Comparison of ENCODE assay signal across 17 mouse cellular contexts in genomic region chr9:107304383-107304782, GRCm38 (mm10). TPM values are rescaled to one million over a fixed set of nuclear protein-coding genes. Genes with fewer than 3 reads are reported as not detected.
DNase-seq lines count a peak whose midpoint lies in the region; ATAC-seq lines count a peak whose summit lies in the region.
"Had no signal": no experiment of that assay in that cellular context is flagged by ENCODE, and none has a peak within 500 bp of the region (broad histone marks: within the 10 kb centered on the region; RNA-seq: fewer than 3 reads in every experiment).

No protein-coding gene starts in this region.

- no peak overlapping the region for H3K4me2 ChIP-seq in liver, embryonic 11.5 days
- H3K4me2 ChIP-seq in liver, embryonic 12.5 days: peak overlapping the region; percentile 45
- H3K4me2 ChIP-seq in liver, embryonic 16.5 days (ENCODE audit: low read depth, low read length): peak overlapping the region; percentile 14; the same call in 1 of the 2 replicates
- H3K4me2 ChIP-seq in kidney, embryonic 14.5 days (replicated peaks; ENCODE audit: low read depth, low read length): no peak overlapping the region
- H3K4me2 ChIP-seq: embryonic facial prominence, embryonic 13.5 days; forebrain, embryonic 15.5 days; heart, embryonic 12.5 days; hindbrain, embryonic 14.5 days had no signal

- peaks cover 51% of the 10 kb centered on the region for H3K4me1 ChIP-seq in liver, embryonic 11.5 days (replicated peaks; ENCODE audit: control insufficient read depth, insufficient read depth, low read length)
- peaks cover 94% of the 10 kb centered on the region for H3K4me1 ChIP-seq in liver, embryonic 12.5 days
- H3K4me1 ChIP-seq in liver, embryonic 16.5 days (ENCODE audit: control insufficient read depth, low read depth, low read length): peaks cover 55% of the 10 kb centered on the region
- H3K4me1 ChIP-seq in kidney, embryonic 14.5 days (ENCODE audit: control insufficient read depth, insufficient read depth, low read length): peaks cover 23% of the 10 kb centered on the region
- H3K4me1 ChIP-seq: forebrain, embryonic 15.5 days had no signal

- no peaks in the 10 kb centered on the region for H3K9me3 ChIP-seq in liver, embryonic 11.5 days (ENCODE audit: control insufficient read depth, low read length)
- no peaks in the 10 kb centered on the region for H3K9me3 ChIP-seq in liver, embryonic 12.5 days (replicated peaks)
- no peaks in the 10 kb centered on the region for H3K9me3 ChIP-seq in liver, embryonic 16.5 days (replicated peaks; ENCODE audit: control insufficient read depth, low read length)
- H3K9me3 ChIP-seq in kidney, embryonic 14.5 days (ENCODE audit: control insufficient read depth, low read length): no peaks in the 10 kb centered on the region
- H3K9me3 ChIP-seq: embryonic facial prominence, embryonic 13.5 days; forebrain, embryonic 15.5 days; heart, embryonic 12.5 days; hindbrain, embryonic 10.5 days had no signal

- ATAC-seq in liver, embryonic 11.5 days (replicated peaks; ENCODE audit: low FRiP score): no peak
- ATAC-seq in liver, embryonic 12.5 days: peak; percentile 66; the same call in 1 of the 2 replicates
- ATAC-seq in liver, embryonic 16.5 days (ENCODE audit: low read depth): peak; percentile 42
- no peak for ATAC-seq in kidney, embryonic 14.5 days (ENCODE audit: low FRiP score, low TSS enrichment)
- ATAC-seq: forebrain, embryonic 15.5 days had no signal

- H3K27ac ChIP-seq in liver, embryonic 11.5 days (ENCODE audit: low read depth, low read length): no peak overlapping the region
- peak overlapping the region; percentile 61 for H3K27ac ChIP-seq in liver, embryonic 12.5 days
- no peak overlapping the region for H3K27ac ChIP-seq in liver, embryonic 16.5 days (ENCODE audit: low read length)
- no peak overlapping the region for H3K27ac ChIP-seq in kidney, embryonic 14.5 days (ENCODE audit: low read depth, low read length)
- H3K27ac ChIP-seq: embryonic facial prominence, embryonic 13.5 days; forebrain, embryonic 15.5 days; hindbrain, embryonic 14.5 days had no signal

- WGBS in liver, embryonic 11.5 days: 77% methylated on average over 3 of the region's 3 CpGs
- 50% methylated on average over 3 of the region's 3 CpGs for WGBS in liver, embryonic 12.5 days (ENCODE audit: insufficient replicate concordance)
- WGBS in liver, embryonic 16.5 days (ENCODE audit: insufficient replicate concordance): 47% methylated on average over 3 of the region's 3 CpGs
- WGBS in kidney, embryonic 14.5 days: 90% methylated on average over 3 of the region's 3 CpGs

- DNase-seq in liver: peak; percentile 61
- DNase-seq in liver, embryonic 11.5 days (ENCODE audit: low spot score): no peak
- no peak for DNase-seq in Muller cell, postnatal 12 days (ENCODE audit: inconsistent ontology term)
- no peak for DNase-seq in T-cell, adult 2 months (ENCODE audit: low spot score)
- DNase-seq: adrenal gland, postnatal 10 days; cerebellum, adult 11 months; cerebellum, adult 9-10 months; cerebellum, postnatal 25 days; gastrocnemius, postnatal 10 days had no signal

- H3K27me3 ChIP-seq in liver, embryonic 11.5 days (replicated peaks; ENCODE audit: control insufficient read depth, insufficient read depth, low read length): no peaks in the 10 kb centered on the region
- 0 out of 2 replicates have a peak, but pooled peaks cover 4% of the 10 kb centered on the region for H3K27me3 ChIP-seq in liver, embryonic 12.5 days (replicated peaks)
- no peaks in the 10 kb centered on the region for H3K27me3 ChIP-seq in liver, embryonic 16.5 days (ENCODE audit: control insufficient read depth, insufficient read depth, low read depth, low read length)
- H3K27me3 ChIP-seq in kidney, embryonic 14.5 days (ENCODE audit: control insufficient read depth, insufficient read depth, low read length): no peaks in the 10 kb centered on the region
- H3K27me3 ChIP-seq: embryonic facial prominence, embryonic 13.5 days; forebrain, embryonic 15.5 days; heart, embryonic 12.5 days had no signal

- H3K36me3 ChIP-seq in liver, embryonic 11.5 days (ENCODE audit: control insufficient read depth, insufficient read depth, low read length): peaks cover 5% of the 10 kb centered on the region
- H3K36me3 ChIP-seq in liver, embryonic 12.5 days: peaks cover 39% of the 10 kb centered on the region
- H3K36me3 ChIP-seq in liver, embryonic 16.5 days (ENCODE audit: control insufficient read depth, insufficient read depth): peaks cover 11% of the 10 kb centered on the region
- H3K36me3 ChIP-seq in kidney, embryonic 14.5 days (ENCODE audit: control insufficient read depth, insufficient read depth, low read length): peaks cover 16% of the 10 kb centered on the region; the same call in 1 of the 2 replicates

- no peak overlapping the region for H3K4me3 ChIP-seq in liver, embryonic 11.5 days (ENCODE audit: low read depth, low read length)
- no peak overlapping the region for H3K4me3 ChIP-seq in liver, embryonic 12.5 days
- H3K4me3 ChIP-seq in liver, embryonic 16.5 days (ENCODE audit: low read depth, low read length): no peak overlapping the region
- H3K4me3 ChIP-seq in kidney, embryonic 14.5 days (ENCODE audit: low read length): no peak overlapping the region
- H3K4me3 ChIP-seq: embryonic facial prominence, embryonic 13.5 days; forebrain, embryonic 15.5 days; heart, embryonic 12.5 days; hindbrain, embryonic 10.5 days had no signal

- H3K9ac ChIP-seq in liver, embryonic 11.5 days (ENCODE audit: low read depth, low read length): no peak overlapping the region
- H3K9ac ChIP-seq in liver, embryonic 12.5 days: peak overlapping the region; percentile 52
- H3K9ac ChIP-seq in liver, embryonic 16.5 days (ENCODE audit: low read depth, low read length): no peak overlapping the region
- H3K9ac ChIP-seq in kidney, embryonic 14.5 days (ENCODE audit: low read depth, low read length): no peak overlapping the region
- H3K9ac ChIP-seq: embryonic facial prominence, embryonic 13.5 days; forebrain, embryonic 15.5 days; heart, embryonic 12.5 days; hindbrain, embryonic 14.5 days had no signal

RNA-seq across cellular contexts. Expression of gene Cish, which starts 8.6 kb away (rescaled TPM):
- 6.1 and 9.9 TPM in 2 replicates for polyA plus RNA-seq in liver, embryonic 11.5 days (2014; fragmentation: Nextera tagmentation; extraction: Ambion mirVana)
- 16.2 and 18.1 TPM in 2 replicates for polyA plus RNA-seq in liver, embryonic 12.5 days (2016; fragmentation: Nextera tagmentation; extraction: Ambion mirVana)
- 10.0 and 10.7 TPM in 2 replicates for polyA plus RNA-seq in liver, embryonic 16.5 days (2015; fragmentation: Nextera tagmentation; extraction: Ambion mirVana)
- polyA plus RNA-seq in kidney, embryonic 14.5 days (2014; fragmentation: Nextera tagmentation; extraction: Ambion mirVana): 6.3 and 7.1 TPM in 2 replicates

RNA-seq across cellular contexts. Expression of gene Mapkapk3, which starts 14.7 kb away (rescaled TPM):
- 17.1 and 19.2 TPM in 2 replicates for polyA plus RNA-seq in liver, embryonic 11.5 days (2014; fragmentation: Nextera tagmentation; extraction: Ambion mirVana)
- polyA plus RNA-seq in liver, embryonic 12.5 days (2016; fragmentation: Nextera tagmentation; extraction: Ambion mirVana): 12.5 and 13.2 TPM in 2 replicates
- polyA plus RNA-seq in liver, embryonic 16.5 days (2015; fragmentation: Nextera tagmentation; extraction: Ambion mirVana): 8.4 and 9.9 TPM in 2 replicates
- polyA plus RNA-seq in kidney, embryonic 14.5 days (2014; fragmentation: Nextera tagmentation; extraction: Ambion mirVana): 3.8 and 6.5 TPM in 2 replicates

RNA-seq across cellular contexts. Expression of gene Hemk1, which starts 33.8 kb away (rescaled TPM):
- 8.2 and 8.7 TPM in 2 replicates for polyA plus RNA-seq in liver, embryonic 11.5 days (2014; fragmentation: Nextera tagmentation; extraction: Ambion mirVana)
- 4.9 and 5.0 TPM in 2 replicates for polyA plus RNA-seq in liver, embryonic 12.5 days (2016; fragmentation: Nextera tagmentation; extraction: Ambion mirVana)
- 2.9 TPM in 2 replicates for polyA plus RNA-seq in liver, embryonic 16.5 days (2015; fragmentation: Nextera tagmentation; extraction: Ambion mirVana)
- polyA plus RNA-seq in kidney, embryonic 14.5 days (2014; fragmentation: Nextera tagmentation; extraction: Ambion mirVana): 9.7 and 11.3 TPM in 2 replicates

RNA-seq across cellular contexts. Expression of gene 6430571L13Rik, which starts 36.0 kb away (rescaled TPM):
- 0.05 and 0.10 TPM in 2 replicates for polyA plus RNA-seq in liver, embryonic 11.5 days (2014; fragmentation: Nextera tagmentation; extraction: Ambion mirVana)
- 0.06 and 0.10 TPM in 2 replicates for polyA plus RNA-seq in liver, embryonic 12.5 days (2016; fragmentation: Nextera tagmentation; extraction: Ambion mirVana)
- 0.07 and 0.18 TPM in 2 replicates for polyA plus RNA-seq in liver, embryonic 16.5 days (2015; fragmentation: Nextera tagmentation; extraction: Ambion mirVana)
- polyA plus RNA-seq in kidney, embryonic 14.5 days (2014; fragmentation: Nextera tagmentation; extraction: Ambion mirVana): 0.31 and 0.43 TPM in 2 replicates

Comparison
In these comparisons a context has a peak if more than half of its experiments do, and no peak if none do; other contexts are left out.
1. ATAC-seq: peak in liver, embryonic 12.5 days (single experiment) and liver, embryonic 16.5 days (single experiment); none in liver, embryonic 11.5 days (single experiment) and kidney, embryonic 14.5 days (single experiment).
2. H3K4me2 ChIP-seq: peak in liver, embryonic 12.5 days (single experiment) and liver, embryonic 16.5 days (single experiment); none in liver, embryonic 11.5 days (single experiment) and kidney, embryonic 14.5 days (single experiment).